Mouse (Mus musculus): ENCODE results near the gene Zbtb49. TPM values are rescaled to one million over a fixed set of nuclear protein-coding genes. Genes with fewer than 3 reads are reported as not detected.

The Zbtb49 gene
- 10 to 100 TPM; 17.1 to 21.8 (median 21.0) TPM for total RNA-seq (2022)

DNA sequence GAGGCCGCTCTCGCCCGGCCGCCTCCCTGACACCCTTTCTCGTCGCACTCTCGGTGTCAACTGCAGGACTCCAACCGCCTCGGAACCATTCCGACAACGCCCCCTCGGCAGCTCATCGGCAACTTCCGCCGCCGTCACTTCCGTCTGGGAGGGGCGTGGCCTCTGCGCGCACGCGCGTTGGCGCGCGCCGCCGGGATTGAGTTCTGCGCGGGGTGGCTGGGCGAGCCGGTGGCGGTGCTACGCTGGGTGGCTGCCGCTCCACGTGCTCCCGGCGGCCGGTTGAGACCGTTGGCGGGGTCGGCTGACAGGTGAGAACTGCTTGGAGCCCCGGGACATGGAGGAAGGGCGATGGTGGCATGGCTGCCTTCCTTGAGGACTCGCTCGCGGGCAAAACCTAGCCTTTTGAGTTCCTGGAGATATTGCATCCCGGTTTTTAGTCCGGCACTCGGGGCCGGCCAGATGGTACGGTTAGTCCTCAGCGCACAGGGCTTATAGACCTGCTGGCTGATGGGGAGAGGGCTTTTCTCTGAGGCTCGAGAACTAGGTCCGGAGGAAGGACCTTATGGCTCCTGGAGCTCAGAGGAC is at the start of gene Zbtb49, which contains the start of gene Lyar:
Gene Zbtb49, minus strand, starts transcription at position 130 of the 585 bp plus-strand sequence.
Gene Lyar, plus strand, starts transcription at position 143 of the 585 bp plus-strand sequence.
- peak; percentile 88 to 92 for DNase-seq (ENCODE audit: low spot score in 2 of 2)

DNA sequence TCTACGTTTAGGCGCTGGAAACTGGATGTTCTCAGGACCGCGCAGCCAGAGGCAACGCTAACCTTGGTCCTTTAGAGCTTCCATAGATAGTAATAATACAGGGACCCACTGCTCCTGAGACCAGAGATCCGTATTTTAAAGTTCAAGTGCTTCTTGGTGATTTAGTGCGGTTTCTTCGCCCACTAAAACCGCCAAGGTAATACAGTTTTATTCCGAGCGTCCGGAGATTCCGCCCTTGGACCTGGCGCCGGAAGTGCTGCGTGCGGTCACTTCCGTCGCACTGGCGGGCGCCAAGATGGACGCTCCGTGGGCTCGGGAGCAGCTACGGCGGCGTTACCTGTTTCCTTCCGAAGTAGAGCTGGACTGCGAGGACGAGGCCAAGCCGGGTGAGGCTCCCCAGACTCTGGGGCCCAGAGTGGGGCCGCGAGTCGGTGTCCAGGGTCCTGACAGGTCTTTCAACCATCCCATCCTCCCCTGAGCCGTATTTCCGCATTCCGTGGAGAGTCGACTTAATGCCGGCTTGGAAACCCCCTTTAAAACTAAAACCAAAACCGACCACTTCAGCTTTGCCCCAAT is 39.9 kb upstream of the Zbtb49 start, which contains the start of gene Tmem128:
Gene Tmem128, plus strand, starts transcription at position 79 of the 576 bp plus-strand sequence.
- DNase-seq (ENCODE audit: low spot score in 2 of 2), result peak; percentile 36 to 66

DNA sequence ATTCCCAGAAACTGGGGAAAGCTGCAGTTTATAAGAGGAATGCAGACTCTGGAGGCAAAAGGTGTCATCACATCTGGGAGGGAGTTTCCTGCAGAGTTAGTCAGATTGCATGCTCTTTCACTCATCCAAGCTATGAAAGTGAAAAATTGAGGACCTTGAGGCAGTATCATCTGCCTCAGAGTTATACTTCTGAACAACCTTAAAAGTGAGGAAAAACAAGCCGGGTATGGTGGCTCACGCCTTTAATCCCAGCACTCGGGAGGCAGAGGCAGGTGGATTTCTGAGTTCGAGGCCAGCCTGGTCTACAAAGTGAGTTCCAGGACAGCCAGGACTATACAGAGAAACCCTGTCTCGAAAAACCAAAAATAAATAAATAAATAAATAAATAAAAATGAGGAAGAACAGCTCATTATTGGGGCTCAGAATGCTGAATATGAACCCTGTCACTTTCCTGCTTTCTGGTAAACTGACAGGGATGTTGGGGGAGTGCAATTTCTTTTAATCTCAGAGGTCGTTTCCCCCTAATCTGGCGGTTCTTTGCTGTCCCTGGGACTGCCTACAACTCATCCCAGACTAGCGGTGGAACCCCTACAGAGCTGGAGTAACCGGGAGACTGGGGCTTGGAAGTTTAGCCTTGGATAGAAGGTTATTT is 39.3 kb upstream of the Zbtb49 start:
- DNase-seq (ENCODE audit: low spot score in 2 of 2), result no peak

DNA sequence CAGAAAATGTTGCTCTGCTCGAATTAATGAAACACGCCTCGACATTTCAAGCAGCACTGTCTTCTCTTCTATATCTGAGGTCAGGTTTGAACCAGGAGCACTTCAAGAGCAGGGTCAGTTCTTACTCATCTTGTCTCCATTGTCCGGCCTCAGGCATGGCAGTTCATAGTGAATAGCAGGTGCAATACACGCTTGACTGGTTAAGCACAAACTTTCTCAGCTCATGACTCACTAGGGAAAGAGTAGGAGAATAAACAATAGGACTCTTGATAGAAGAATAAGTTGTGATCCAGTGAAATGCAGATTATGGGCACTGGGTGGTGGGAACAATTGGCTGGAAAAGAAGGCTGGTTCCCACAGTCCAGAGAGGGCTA is 38.5 kb upstream of the Zbtb49 start:
- no peak for DNase-seq (ENCODE audit: low spot score in 2 of 2)

DNA sequence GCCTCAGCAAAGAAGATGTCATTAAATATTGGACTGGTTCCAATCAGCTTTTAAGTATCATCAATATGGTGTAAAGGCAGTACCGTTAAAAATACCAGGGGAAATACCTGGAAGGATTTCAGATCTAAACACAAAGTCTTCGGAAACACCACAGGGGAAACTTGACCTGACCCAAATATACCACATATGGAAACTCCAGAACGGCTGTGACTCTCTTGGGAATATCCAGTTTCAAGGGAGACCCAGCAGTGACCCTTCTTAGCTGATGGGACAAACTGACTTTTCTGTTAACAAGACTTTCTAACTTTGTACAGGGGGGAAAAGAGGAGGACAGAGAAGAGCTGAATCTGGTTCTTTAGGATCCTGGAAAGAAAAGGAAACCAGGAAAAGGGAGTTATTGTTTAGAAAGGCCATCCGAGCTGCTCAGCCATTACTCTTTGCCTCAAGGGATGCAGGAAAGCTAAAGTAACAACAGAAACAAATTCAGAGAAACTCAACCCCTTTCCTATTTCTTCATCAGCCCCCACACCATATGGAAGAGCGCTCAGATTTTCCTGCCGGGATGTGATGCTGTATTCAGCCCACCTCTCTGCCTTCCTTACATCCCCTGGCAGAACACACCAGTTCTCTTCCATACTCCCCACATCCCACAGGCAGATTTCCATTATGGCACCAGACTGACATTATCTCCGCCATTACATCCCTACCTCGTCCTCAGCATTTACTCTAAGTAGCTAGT is 37.9 kb upstream of the Zbtb49 start:
- DNase-seq (ENCODE audit: low spot score in 2 of 2), result no peak

DNA sequence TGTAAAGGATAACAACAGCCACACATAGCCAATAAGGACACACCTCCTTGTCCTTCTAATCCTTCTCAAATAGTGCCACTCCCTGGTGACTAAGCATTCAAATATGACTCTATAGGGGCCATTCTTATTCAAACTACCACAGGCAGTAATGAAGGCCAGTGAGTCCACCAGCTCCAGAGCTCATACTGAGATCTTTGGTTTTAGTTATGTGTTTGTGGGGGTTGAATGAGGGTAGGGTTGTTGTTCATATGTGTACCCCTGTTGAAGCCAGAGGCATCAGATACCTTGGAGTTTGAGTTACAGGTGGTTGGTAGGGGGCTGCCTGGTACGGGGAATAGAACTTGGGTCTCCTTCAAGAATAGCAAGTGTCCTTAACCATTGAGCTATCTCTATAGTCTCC is 36.3 kb upstream of the Zbtb49 start:
- DNase-seq (ENCODE audit: low spot score in 2 of 2), result no peak

DNA sequence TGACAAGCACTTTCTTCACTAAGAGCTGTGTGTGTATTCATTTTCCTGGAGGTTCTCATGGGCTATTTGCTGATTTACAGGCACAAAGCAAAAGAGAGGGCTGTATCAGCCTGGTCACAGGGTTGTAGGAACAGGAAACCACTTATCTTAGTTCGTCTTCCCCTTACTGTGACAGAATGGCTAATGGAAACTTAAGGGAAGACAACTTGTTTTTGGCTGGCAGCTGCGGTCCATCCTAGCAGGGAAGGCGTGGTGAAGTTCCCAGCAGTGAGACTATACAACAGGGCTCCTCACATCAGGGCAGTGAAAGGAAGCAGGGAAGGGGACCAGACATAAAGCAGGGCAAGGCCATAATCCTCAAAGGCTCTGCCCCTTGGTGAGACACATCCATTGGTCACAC is 35.4 kb upstream of the Zbtb49 start:
- no peak for DNase-seq (ENCODE audit: low spot score in 2 of 2)

DNA sequence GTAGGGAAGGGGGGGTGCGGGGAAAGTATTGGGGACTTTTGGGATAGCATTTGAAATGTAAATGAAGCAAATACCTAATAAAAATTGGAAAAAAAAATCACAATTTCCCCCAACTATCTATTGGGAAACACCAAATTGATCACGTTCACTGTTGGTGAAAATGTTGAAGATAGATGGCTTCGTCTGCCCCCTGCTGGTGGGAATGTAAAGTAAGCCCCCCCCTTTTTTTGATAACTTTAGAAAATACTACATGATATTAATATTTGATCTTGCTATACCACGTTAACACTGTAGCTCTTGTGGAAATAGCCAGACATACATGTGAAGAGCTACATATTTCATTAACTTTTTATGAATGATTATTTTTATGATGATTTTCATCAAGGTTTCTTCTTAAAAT is 34.9 kb upstream of the Zbtb49 start:
- no peak for DNase-seq (ENCODE audit: low spot score in 2 of 2)

DNA sequence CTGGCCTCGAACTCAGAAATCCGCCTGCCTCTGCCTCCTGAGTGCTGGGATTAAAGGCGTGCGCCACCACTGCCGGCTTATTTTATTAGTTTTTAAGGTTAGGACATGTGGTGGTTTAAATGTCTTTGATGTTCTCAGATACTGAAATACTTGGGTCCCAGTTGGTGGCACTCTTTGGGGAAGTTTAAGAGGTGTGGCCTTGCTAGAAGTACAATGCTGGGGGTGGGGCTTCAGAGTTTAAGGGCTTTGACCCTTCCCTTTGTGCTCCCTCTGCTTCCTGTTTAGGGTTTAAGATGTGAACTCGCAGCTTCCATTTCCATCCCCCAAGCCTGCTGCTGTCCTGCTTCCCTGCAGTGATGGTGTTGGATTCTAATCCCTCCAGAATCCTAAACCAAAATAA is 21.7 kb upstream of the Zbtb49 start:
- DNase-seq (ENCODE audit: low spot score in 2 of 2), result no peak

DNA sequence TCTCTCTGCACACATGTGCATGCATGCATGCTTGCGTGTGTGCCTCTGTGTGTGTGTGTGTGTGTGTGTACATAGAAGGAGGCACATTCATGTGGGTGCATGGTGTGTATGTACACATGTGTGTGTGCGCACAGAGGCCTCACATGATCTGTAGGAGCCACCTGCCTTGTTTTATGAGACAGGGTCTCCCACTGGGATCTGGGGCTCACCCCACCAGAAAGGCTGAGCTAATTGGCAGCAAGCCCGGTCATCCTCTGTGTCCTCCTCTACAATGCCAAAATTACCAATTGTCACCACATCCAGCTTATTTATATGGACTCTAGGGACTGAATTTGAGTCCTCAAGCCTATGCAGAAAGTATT is 21.2 kb upstream of the Zbtb49 start:
- no peak for DNase-seq (ENCODE audit: low spot score in 2 of 2)

DNA sequence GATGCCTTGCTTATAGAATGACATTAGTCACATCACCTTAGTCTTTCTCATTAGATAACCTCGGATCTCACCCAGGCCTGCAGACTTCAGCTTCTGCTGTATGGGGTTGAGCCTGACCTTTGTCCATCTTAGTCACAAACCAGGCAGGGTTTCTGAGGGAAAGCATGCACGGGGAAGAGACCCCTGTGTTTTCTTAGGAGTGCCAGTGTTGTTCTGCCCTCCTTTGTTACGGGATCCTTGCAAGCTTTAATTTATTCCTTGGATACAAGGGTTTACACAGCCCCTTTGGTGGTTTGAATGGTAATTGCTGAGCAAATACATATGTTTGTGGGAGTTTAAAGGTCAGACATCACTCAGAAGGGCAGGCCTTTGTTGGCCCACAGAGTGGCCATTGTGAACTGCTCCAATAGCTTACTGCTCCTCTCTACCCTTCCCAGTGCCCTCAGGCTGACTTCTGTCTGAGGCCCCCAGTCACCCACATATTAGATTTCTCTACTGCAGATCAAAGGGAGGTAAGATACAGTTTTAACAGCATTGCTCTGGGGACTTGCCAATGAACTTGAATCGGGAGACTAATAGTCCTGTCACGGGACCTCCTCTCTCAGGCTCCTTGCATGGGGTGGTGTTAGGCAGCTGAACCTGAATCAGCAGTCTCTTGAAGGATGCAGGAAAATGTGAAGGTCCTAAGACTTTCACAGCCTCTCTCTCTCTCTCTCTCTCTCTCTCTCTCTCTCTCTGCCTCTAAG is 20.6 kb upstream of the Zbtb49 start:
- no peak for DNase-seq (ENCODE audit: low spot score in 2 of 2)

DNA sequence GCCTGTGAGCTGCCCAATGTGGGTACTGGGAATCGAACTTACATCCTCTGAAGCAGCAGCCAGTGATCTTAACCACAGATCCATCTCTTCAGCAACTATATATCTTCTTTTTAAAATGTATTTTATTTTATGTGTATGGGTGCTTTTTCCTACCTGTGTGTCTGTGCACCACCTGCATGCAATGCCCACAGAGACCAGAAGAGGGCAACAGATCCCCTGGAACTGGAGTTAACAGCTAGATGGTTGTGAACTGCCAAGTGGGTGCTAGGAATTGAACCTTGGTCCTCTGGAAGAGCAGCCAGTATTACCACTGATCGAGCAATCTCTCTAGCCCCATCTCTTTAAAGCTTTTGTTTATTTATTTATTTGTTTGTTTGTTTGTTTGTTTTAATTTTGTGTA is 16.4 kb upstream of the Zbtb49 start:
- no peak for DNase-seq (ENCODE audit: low spot score in 2 of 2)

DNA sequence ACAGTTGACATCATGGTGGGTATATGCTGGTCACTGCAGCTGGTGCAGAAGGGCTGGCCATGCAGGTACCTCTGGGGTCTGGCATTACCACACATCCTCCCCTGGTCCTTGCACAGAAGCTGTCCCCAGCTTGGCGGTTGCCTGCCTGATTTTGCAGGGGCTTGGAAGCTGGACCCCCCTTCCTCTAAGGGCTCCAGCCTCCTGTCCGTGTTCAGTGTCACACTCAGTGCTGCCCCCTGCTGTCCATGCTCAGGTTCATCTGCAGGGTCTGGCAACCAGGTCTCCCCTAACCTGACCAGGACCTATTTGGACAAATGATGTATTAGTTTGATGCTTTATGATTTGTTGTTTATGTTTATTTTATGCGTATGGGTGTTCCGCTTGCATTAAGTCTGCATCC is 15.2 kb upstream of the Zbtb49 start:
- no peak for DNase-seq (ENCODE audit: low spot score in 2 of 2)

DNA sequence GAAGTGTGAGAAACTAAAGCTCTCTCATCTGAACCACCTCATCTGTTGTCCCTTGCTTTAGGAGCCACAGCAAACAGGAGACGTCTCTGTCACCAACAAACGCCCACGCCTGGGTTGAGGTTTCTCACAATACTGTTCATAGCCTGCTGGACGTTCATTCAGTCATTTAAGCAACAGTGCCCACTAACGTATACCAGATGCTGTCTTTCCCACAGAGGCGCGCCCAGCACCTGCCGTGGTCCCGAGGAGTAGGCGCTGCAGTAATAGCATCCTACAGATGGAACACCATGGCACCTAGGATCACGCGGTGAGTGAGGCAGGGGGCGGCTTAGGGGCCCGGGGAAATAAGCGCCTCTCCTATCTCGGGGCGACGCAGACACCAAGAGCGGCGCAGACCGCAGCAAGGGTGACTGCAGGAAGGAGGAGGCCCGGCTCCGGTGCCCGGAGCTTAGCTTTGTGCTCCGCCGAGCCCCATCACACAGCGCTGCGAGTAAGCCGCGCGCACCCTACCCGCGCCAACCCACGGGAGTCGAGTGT is 418 bp downstream of the Zbtb49 start:
- no peak for DNase-seq (ENCODE audit: low spot score in 2 of 2)

DNA sequence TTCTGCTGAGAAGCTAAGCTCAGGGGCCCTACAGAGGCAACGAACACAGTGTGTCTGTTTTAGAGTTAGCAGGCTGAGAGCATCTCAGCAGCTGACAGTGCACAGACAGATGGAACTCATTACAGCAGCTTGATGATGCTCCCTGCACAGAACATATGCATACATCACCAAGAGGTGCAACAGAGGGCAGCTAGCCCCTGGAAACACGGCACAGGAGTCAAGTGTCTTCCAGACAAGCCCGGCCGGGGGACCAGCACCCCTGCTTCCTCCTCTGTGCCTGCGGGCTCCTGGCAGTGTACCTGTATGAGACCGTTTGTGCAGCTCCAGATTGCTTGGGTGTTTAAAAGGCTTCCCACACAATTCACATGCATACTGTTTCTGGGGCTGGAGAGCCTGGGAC is 7.2 kb downstream of the Zbtb49 start:
- peak in 1 of 2 experiments; percentile 33 for DNase-seq (ENCODE audit: low spot score in 2 of 2)

DNA sequence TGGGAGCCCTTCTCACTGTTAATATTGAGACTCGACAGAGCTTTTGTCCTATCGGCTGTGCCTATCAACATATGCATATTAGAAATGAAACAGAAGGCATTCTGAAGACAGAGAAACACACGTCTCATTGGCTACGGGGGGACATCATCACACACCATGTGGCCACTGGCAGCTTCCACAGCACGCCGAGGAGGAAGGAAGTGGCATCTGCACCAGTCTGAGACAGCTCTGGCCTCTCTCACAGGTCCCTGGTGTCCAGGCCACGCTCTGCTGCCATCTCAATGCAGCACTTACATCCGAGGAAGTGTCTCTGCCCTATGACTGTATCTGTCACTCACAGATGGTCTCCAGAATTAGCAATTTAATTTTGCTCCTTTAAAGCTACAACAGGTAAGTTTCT is 8.6 kb downstream of the Zbtb49 start:
- DNase-seq (ENCODE audit: low spot score in 2 of 2), result no peak

DNA sequence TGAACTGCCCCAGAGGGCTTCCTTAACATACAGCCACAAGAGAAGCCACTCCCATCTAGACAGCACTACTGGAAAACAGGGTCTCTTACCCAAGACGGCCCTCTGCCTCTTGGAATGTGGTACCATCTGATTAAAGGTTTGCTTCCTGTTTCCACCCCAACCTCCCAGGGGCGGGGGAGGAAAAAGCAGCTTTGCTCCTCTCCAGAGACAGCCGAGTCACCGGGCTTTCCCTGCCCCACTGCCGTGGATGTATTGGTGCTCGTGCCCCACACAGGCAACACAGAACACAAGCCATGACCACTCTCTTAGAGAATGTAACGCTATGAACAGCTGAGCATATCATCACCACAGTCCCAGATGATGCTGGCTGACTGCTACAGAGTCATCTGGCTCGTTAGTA is 11.3 kb downstream of the Zbtb49 start:
- no peak for DNase-seq (ENCODE audit: low spot score in 2 of 2)

DNA sequence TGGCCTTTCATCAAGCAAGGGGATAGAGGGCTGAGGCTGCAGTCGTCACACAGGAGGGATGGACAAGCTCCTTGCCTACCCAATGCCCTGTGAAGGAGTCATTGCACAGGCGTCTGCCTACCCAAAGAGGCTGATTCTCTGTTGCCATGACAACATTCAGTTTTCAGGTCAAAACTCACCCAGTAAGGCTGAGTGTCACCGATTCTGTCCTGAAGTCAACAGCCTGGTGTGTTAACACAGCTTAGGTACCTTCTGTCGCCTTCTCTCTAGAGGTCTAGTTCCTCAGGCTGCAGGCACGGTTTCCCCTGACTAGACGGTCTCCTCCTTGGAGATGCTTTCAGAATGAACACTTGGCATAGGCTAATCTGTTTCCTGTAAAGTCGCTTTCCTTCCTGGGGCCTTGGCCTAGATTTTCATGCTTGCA is 14.9 kb downstream of the Zbtb49 start:
- DNase-seq (ENCODE audit: low spot score in 2 of 2), result no peak

DNA sequence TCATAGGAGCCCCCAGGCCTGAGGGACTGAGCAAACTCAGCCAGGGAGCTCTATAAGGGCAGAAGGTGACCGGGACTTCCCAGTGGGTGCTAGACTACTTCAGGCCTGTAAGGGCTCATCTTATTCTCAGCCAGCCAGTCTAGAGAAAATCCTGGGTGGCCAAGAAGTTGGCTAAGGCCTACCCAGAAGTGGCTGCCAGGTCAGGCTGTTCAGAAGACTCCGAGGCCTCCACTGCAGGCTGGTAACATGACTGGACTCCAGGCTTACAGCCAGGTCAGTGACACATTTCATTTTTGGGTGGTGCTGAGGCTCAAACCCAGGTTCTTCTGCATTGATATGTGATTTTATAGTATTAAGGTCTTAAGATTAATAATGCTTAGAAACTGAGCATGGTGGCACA is 20.6 kb downstream of the Zbtb49 start:
- DNase-seq (ENCODE audit: low spot score in 2 of 2), result no peak

DNA sequence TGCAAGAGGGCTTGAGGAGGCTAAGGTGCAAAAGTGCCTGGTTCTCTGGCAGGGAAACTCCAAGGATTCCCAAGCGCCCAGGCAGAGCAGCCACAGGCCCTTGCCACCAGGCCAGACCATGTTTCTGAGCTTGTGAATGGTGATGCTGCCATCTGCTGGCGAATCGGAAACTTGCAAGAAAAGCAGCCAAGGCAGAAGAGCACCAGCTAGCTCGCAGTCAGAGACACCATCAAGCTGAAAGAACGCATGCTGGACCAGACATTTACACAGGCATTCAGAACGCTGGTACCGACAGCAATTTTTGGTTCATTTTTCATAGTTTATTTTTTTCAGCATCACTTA is 22.8 kb downstream of the Zbtb49 start:
- peak; percentile 68 to 90 for DNase-seq (ENCODE audit: low spot score in 2 of 2)

DNA sequence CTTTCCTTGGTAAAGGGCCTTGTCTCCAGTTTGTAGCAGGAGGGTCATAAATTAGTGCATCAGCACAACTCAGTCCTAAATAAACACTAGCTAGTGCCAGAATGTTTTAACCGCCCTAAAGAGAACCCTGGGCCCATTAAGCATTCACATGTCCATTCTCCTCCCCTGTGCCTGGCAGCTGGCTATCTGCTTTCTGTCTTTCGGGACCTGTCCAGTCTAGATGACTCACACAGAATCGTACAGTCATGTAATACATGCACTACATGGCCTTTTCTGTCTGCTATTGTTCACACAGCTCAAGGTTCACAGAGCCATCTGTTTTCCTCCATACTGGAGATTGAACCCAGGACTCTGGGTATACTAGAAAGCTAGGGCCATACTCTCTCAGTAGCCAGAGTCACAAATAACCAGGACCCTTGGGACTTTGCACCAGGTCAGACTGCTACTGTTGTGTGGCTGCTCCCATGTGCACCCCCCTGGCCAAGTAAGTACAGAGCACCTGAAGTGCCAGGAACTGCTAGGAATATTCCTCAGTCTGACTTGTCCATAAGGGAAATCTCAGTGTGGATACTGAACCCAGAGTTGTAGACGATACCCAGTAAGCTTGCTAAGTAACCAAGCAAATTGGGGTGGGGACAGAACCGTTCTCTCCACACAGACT is 23.3 kb downstream of the Zbtb49 start:
- DNase-seq (ENCODE audit: low spot score in 2 of 2), result no peak
